In genomic region chr10:60566369-60567037, GRCm38 (mm10) we compare ENCODE assay signal across 8 mouse cellular contexts.
DNase-seq lines count a peak whose midpoint lies in the region; ATAC-seq and TF ChIP-seq lines count a peak whose summit lies in the region.

No protein-coding gene starts in this region.

- H3K27me3 ChIP-seq in lung, embryonic 15.5 days = no peaks in the 10 kb centered on the region
- peaks cover 4% of the 10 kb centered on the region; the same call in 1 of the 2 replicates for H3K27me3 ChIP-seq in forebrain, embryonic 16.5 days (replicated peaks; ENCODE audit: control insufficient read depth, insufficient read depth, low read length)
- 0 out of 2 replicates have a peak, but pooled peaks cover 5% of the 10 kb centered on the region for H3K27me3 ChIP-seq in liver, embryonic 12.5 days (replicated peaks)
- no peaks in the 10 kb centered on the region; the same call in 1 of the 2 replicates for H3K27me3 ChIP-seq in splenic B cell, adult 2 months (ENCODE audit: control insufficient read depth, insufficient read depth, low read length, poor library complexity, severe bottlenecking)
- no peaks in the 10 kb centered on the region for H3K27me3 ChIP-seq in kidney, adult 2 months (replicated peaks; ENCODE audit: control insufficient read depth, insufficient read depth, low read length)

- peak overlapping the region; percentile 41 for H3K4me2 ChIP-seq in lung, embryonic 15.5 days
- peak overlapping the region; percentile 31 for H3K4me2 ChIP-seq in forebrain, embryonic 16.5 days (ENCODE audit: low read length)
- peak overlapping the region; percentile 45 for H3K4me2 ChIP-seq in liver, embryonic 12.5 days

- H3K9me3 ChIP-seq in lung, embryonic 15.5 days = no peaks in the 10 kb centered on the region
- H3K9me3 ChIP-seq in forebrain, embryonic 16.5 days (ENCODE audit: control insufficient read depth, low read length) = no peaks in the 10 kb centered on the region
- no peaks in the 10 kb centered on the region for H3K9me3 ChIP-seq in liver, embryonic 12.5 days (replicated peaks)

- TF ChIP-seq POLR2A in lung, adult 2 months (IDR thresholded peaks at IDR 0.05; ENCODE audit: borderline replicate concordance, extremely low read depth, low read depth, low read length) = no peak
- TF ChIP-seq POLR2A in kidney, adult 2 months (IDR thresholded peaks at IDR 0.05; ENCODE audit: low read depth, low read length) = no peak

- no peaks in the 10 kb centered on the region for H3K36me3 ChIP-seq in lung, embryonic 15.5 days
- H3K36me3 ChIP-seq in forebrain, embryonic 16.5 days (ENCODE audit: control insufficient read depth, insufficient read depth) = no peaks in the 10 kb centered on the region
- H3K36me3 ChIP-seq in liver, embryonic 12.5 days = no peaks in the 10 kb centered on the region
- no peaks in the 10 kb centered on the region for H3K36me3 ChIP-seq in splenic B cell, adult 2 months (ENCODE audit: control insufficient read depth, insufficient read depth, low read length, poor library complexity, severe bottlenecking)
- no peaks in the 10 kb centered on the region for H3K36me3 ChIP-seq in kidney, adult 2 months (ENCODE audit: control insufficient read depth, insufficient read depth, low read length)

- no peak overlapping the region for H3K9ac ChIP-seq in lung, embryonic 15.5 days
- H3K9ac ChIP-seq in forebrain, embryonic 16.5 days (replicated peaks; ENCODE audit: low read depth, low read length) = 0 out of 2 replicates have a peak overlapping the region, but pooled peaks have one; percentile 1
- no peak overlapping the region for H3K9ac ChIP-seq in liver, embryonic 12.5 days

- 40% methylated on average over 24 of the region's 24 CpGs for WGBS in lung, embryonic 15.5 days
- 41% methylated on average over 24 of the region's 24 CpGs for WGBS in lung, adult 2 months
- 46% methylated on average over 24 of the region's 24 CpGs for WGBS in forebrain, embryonic 16.5 days
- 14% methylated on average over 24 of the region's 24 CpGs for WGBS in liver, embryonic 12.5 days (ENCODE audit: insufficient replicate concordance)
- WGBS in kidney, adult 2 months = 37% methylated on average over 24 of the region's 24 CpGs

- H3K4me1 ChIP-seq in lung, embryonic 15.5 days = peaks cover 15% of the 10 kb centered on the region
- no peaks in the 10 kb centered on the region for H3K4me1 ChIP-seq in lung, adult 2 months (ENCODE audit: control insufficient read depth, insufficient read depth, low read length)
- peaks cover 6% of the 10 kb centered on the region; the same call in 1 of the 2 replicates for H3K4me1 ChIP-seq in forebrain, embryonic 16.5 days (replicated peaks; ENCODE audit: control insufficient read depth, insufficient read depth, low read length)
- peaks cover 26% of the 10 kb centered on the region for H3K4me1 ChIP-seq in liver, embryonic 12.5 days
- no peaks in the 10 kb centered on the region for H3K4me1 ChIP-seq in kidney, adult 2 months (ENCODE audit: control insufficient read depth, insufficient read depth, low read length)

- no peak for ATAC-seq in lung, embryonic 15.5 days (ENCODE audit: borderline replicate concordance, extremely low read depth, low FRiP score, low TSS enrichment)
- ATAC-seq in forebrain, embryonic 16.5 days = no peak
- no peak for ATAC-seq in liver, embryonic 12.5 days

- H3K4me3 ChIP-seq in lung, embryonic 15.5 days = peak overlapping the region; percentile 3; the same call in 1 of the 2 replicates
- H3K4me3 ChIP-seq in lung, adult 2 months (replicated peaks; ENCODE audit: extremely low read depth, low read depth, low read length) = no peak overlapping the region
- H3K4me3 ChIP-seq in forebrain, embryonic 16.5 days (replicated peaks; ENCODE audit: low read length) = no peak overlapping the region
- H3K4me3 ChIP-seq in liver, embryonic 12.5 days = no peak overlapping the region
- no peak overlapping the region for H3K4me3 ChIP-seq in kidney, adult 2 months (ENCODE audit: insufficient read depth, low read depth, low read length)

- TF ChIP-seq CTCF in lung, adult 2 months (IDR thresholded peaks at IDR 0.05; ENCODE audit: insufficient read depth, low read length) = no peak
- no peak for TF ChIP-seq CTCF in kidney, adult 2 months (conservative IDR thresholded peaks at IDR 0.05; ENCODE audit: insufficient read depth, insufficient read length, low read depth, low read length)

- no peak overlapping the region for H3K27ac ChIP-seq in lung, embryonic 15.5 days
- H3K27ac ChIP-seq in forebrain, embryonic 16.5 days (ENCODE audit: low read length) = no peak overlapping the region
- H3K27ac ChIP-seq in liver, embryonic 12.5 days = no peak overlapping the region
- H3K27ac ChIP-seq in kidney, adult 2 months (ENCODE audit: insufficient read depth, low read depth, low read length) = no peak overlapping the region

- DNase-seq in lung, adult 2 months = no peak
- peak; percentile 5 for DNase-seq in splenic B cell, adult 2 months (ENCODE audit: low read depth, low spot score)
- no peak for DNase-seq in left cerebral cortex, adult 18-20 months (ENCODE audit: low spot score in 2 of 2)
- no peak for DNase-seq in kidney, adult 9 months
- no peak for DNase-seq in kidney, adult 2 months
